Mouse (Mus musculus) stomach, postnatal 0 days (tissue): ENCODE data around the gene Lypd4.

Source experiments
- CTCF ChIP-seq: IDR thresholded peaks from 2 replicates; pipeline ENCODE4 v1.5.1; 2016; ENCODE audit warnings: antibody characterized with exemption, low read depth, mild to moderate bottlenecking, moderate library complexity
- EP300 ChIP-seq: optimal IDR thresholded peaks from 2 replicates; pipeline ENCODE3; 2016; ENCODE audit warnings: antibody characterized with exemption

GRCm38 (mm10) chr7:24827181-24827580, 42.6 kb downstream of the Lypd4 start:
- TF ChIP-seq CTCF (no peak), EP300 (no peak)
